Mouse (Mus musculus): Measurements from ENCODE around the gene Akap6. TPM values are rescaled to one million over a fixed set of nuclear protein-coding genes. Genes with fewer than 3 reads are reported as not detected.

Gene Akap6
- polyA plus RNA-seq, 1 experiment from 2014 or later: 4.5 TPM

DNA sequence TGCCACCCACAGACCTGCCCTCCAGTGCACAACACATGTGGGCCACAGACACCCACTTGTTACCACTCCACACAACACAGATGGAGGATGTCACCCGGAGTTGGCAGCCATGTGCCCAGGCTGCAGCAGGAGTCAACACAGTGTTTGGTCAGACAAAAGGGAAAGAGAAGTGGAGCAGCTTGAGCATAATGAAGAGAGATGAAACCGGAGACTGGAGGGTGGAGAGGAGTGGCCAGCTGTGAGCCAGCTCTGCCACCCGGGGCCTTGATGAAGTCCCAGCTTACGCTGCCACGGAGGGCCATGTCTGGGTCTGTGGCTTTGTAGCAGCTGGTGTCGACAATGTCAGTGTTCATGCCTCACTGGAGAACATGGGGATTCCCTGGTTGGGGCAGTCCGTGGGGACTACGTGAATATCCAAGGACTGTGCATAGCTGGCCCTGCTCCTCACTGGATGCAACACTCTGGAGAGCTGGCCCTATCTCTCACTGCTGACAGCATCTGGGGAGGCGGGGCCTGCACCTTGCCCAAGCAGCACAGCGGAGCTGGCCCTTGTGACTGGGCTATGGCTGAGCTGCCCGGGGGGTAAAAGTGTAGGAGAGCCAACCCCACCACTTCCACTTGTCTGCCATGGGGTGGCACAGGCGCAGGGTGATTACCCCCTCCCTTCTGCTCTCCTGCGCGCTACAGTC, 148.8 kb downstream of the Akap6 start:
- no peak overlapping the region for H3K4me2 ChIP-seq (ENCODE audit: low read depth, low read length)
- ATAC-seq (replicated peaks; ENCODE audit: insufficient number of reproducible peaks, low FRiP score, low TSS enrichment, low read depth): peak; percentile 94
- DNase-seq (ENCODE audit: low spot score): no peak
- no peak overlapping the region for H3K4me3 ChIP-seq (ENCODE audit: low read depth, low read length)
- H3K9me3 ChIP-seq (replicated peaks; ENCODE audit: control insufficient read depth, low read length): no peaks in the 10 kb centered on the region
- no peaks in the 10 kb centered on the region; the same call in 1 of the 2 replicates for H3K4me1 ChIP-seq (ENCODE audit: control insufficient read depth, insufficient read depth, low read length)
- WGBS: 65% methylated on average over 14 of the region's 14 CpGs
- no peaks in the 10 kb centered on the region for H3K36me3 ChIP-seq (replicated peaks; ENCODE audit: control insufficient read depth, insufficient read depth, low read depth, low read length)
- H3K27me3 ChIP-seq (ENCODE audit: control insufficient read depth, insufficient read depth, low read length): no peaks in the 10 kb centered on the region
- H3K27ac ChIP-seq (replicated peaks; ENCODE audit: low read depth, low read length): no peak overlapping the region
- no peak overlapping the region for H3K9ac ChIP-seq (replicated peaks; ENCODE audit: low read length)

DNA sequence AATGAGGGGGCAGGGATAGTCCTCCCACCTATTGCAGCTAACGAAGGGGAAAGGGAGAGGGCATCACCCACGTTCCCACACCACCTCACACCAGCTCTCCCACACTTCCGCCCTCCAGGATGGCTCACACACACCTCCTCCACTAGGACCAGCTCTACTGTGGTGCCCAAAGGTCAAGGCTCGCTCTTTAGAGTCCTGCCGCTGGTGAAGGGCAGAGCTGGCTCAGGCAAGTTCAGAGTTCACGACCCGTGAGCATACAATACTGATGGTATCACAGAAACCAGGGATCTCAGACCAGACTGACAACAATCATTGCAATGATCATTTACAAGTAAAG, 149.3 kb downstream of the Akap6 start:
- ATAC-seq (replicated peaks; ENCODE audit: insufficient number of reproducible peaks, low FRiP score, low TSS enrichment, low read depth) (peak; percentile 23; the same call in 1 of the 2 replicates), DNase-seq (ENCODE audit: low spot score) (no peak)
- Histone ChIP-seq H3K4me2 (ENCODE audit: low read depth, low read length) (no peak overlapping the region), H3K4me1 (ENCODE audit: control insufficient read depth, insufficient read depth, low read length) (no peaks in the 10 kb centered on the region; the same call in 1 of the 2 replicates), H3K4me3 (ENCODE audit: low read depth, low read length) (no peak overlapping the region), H3K9me3 (replicated peaks; ENCODE audit: control insufficient read depth, low read length) (no peaks in the 10 kb centered on the region), H3K27me3 (ENCODE audit: control insufficient read depth, insufficient read depth, low read length) (no peaks in the 10 kb centered on the region), H3K36me3 (replicated peaks; ENCODE audit: control insufficient read depth, insufficient read depth, low read depth, low read length) (no peaks in the 10 kb centered on the region), H3K27ac (replicated peaks; ENCODE audit: low read depth, low read length) (no peak overlapping the region), H3K9ac (replicated peaks; ENCODE audit: low read length) (no peak overlapping the region)
- 54% methylated on average over 7 of the region's 7 CpGs for WGBS

DNA sequence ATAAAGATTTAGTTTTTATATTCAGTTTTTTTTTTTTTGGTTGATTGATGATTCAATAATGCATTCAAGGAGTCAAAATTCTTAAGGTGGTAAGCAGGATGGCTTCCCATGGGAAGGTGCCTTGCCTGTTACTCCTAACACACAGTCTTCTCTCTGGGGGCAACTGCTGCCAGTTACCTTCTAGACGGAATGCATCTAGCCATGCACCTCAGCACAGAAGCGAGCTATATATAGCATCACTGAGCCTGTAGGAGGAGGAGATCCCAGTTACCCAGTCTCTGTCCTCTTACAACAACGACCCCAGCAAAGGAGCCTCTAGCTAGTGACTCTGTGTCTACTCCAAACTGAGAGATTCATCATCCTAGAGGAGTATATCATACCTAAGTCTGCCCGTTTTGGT, 150.1 kb downstream of the Akap6 start:
- whole genome bisulfite sequencing: 80% methylated on average over 4 of the region's 4 CpGs
- Histone ChIP-seq H3K36me3 (replicated peaks; ENCODE audit: control insufficient read depth, insufficient read depth, low read depth, low read length) (no peaks in the 10 kb centered on the region), H3K9ac (replicated peaks; ENCODE audit: low read length) (no peak overlapping the region), H3K4me2 (ENCODE audit: low read depth, low read length) (no peak overlapping the region), H3K27me3 (ENCODE audit: control insufficient read depth, insufficient read depth, low read length) (no peaks in the 10 kb centered on the region), H3K27ac (replicated peaks; ENCODE audit: low read depth, low read length) (no peak overlapping the region), H3K9me3 (replicated peaks; ENCODE audit: control insufficient read depth, low read length) (no peaks in the 10 kb centered on the region), H3K4me3 (ENCODE audit: low read depth, low read length) (no peak overlapping the region), H3K4me1 (ENCODE audit: control insufficient read depth, insufficient read depth, low read length) (no peaks in the 10 kb centered on the region; the same call in 1 of the 2 replicates)
- ATAC-seq (replicated peaks; ENCODE audit: insufficient number of reproducible peaks, low FRiP score, low TSS enrichment, low read depth): no peak
- no peak for DNase-seq (ENCODE audit: low spot score)

DNA sequence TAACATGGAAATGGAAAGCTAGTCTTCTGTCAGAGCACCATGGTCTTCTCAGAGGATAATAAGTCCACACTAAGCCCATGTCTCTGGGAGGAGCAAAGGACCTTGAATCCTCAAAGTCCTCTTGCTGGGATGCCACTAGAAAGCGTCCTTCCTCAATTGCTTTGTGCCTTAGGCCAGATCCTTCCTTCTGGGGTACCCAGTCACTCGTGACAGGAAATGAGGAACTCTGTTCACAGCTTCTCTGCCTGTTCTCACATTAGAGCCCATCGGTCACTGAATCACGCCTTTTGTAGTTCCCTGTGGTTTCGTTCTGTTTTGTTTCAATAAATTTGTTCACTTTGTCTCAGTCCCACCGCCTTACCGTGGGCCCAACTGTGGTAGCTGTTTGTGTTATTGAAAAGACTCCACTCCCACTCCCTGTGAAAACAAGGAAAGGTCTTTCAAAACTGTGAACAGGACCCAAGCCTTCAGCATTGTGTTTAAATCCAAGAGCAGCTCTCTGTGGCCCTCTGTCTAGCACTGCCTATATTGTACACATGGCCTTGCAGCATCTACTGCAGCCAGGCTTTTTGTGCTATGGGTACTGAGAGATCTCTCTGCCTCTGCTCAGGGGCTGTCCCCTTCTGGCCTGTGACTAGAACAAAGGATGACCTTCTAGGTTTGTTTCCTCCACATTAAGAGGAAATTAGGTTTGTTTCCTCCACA, 151.3 kb downstream of the Akap6 start:
- H3K9me3 ChIP-seq (replicated peaks; ENCODE audit: control insufficient read depth, low read length): no peaks in the 10 kb centered on the region
- no peak for ATAC-seq (replicated peaks; ENCODE audit: insufficient number of reproducible peaks, low FRiP score, low TSS enrichment, low read depth)
- no peak overlapping the region for H3K27ac ChIP-seq (replicated peaks; ENCODE audit: low read depth, low read length)
- 59% methylated on average over 7 of the region's 7 CpGs for WGBS
- DNase-seq (ENCODE audit: low spot score): no peak
- H3K36me3 ChIP-seq (replicated peaks; ENCODE audit: control insufficient read depth, insufficient read depth, low read depth, low read length): no peaks in the 10 kb centered on the region
- no peak overlapping the region for H3K4me2 ChIP-seq (ENCODE audit: low read depth, low read length)
- no peaks in the 10 kb centered on the region; the same call in 1 of the 2 replicates for H3K4me1 ChIP-seq (ENCODE audit: control insufficient read depth, insufficient read depth, low read length)
- no peak overlapping the region for H3K9ac ChIP-seq (replicated peaks; ENCODE audit: low read length)
- H3K27me3 ChIP-seq (ENCODE audit: control insufficient read depth, insufficient read depth, low read length): no peaks in the 10 kb centered on the region
- no peak overlapping the region for H3K4me3 ChIP-seq (ENCODE audit: low read depth, low read length)

DNA sequence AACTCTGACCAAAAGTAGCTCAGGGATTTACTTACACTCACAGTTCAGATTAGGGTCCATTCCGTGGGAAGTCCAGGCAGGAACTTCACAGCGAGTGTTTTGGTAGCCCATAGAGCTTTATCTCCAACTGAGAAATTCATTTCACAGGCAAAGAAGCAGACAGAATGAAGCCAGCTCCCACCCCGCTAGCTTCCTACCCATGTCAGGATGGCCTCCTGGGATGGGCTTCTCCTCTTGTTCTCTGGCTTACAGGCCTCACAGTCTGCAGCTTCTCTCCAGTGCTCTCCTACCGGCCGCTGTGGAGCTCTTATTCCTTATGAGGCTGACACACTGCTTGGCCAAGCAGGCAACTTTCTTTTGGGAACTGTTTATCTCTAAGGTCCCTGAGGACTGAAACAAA, 152.0 kb downstream of the Akap6 start:
- H3K27me3 ChIP-seq (ENCODE audit: control insufficient read depth, insufficient read depth, low read length): no peaks in the 10 kb centered on the region
- H3K9ac ChIP-seq (replicated peaks; ENCODE audit: low read length): no peak overlapping the region
- H3K4me2 ChIP-seq (ENCODE audit: low read depth, low read length): no peak overlapping the region
- no peaks in the 10 kb centered on the region; the same call in 1 of the 2 replicates for H3K4me1 ChIP-seq (ENCODE audit: control insufficient read depth, insufficient read depth, low read length)
- DNase-seq (ENCODE audit: low spot score) (no peak), ATAC-seq (replicated peaks; ENCODE audit: insufficient number of reproducible peaks, low FRiP score, low TSS enrichment, low read depth) (no peak)
- WGBS: 77% methylated on average over 5 of the region's 5 CpGs
- no peaks in the 10 kb centered on the region for H3K36me3 ChIP-seq (replicated peaks; ENCODE audit: control insufficient read depth, insufficient read depth, low read depth, low read length)
- H3K9me3 ChIP-seq (replicated peaks; ENCODE audit: control insufficient read depth, low read length): no peaks in the 10 kb centered on the region
- no peak overlapping the region for H3K27ac ChIP-seq (replicated peaks; ENCODE audit: low read depth, low read length)
- H3K4me3 ChIP-seq (ENCODE audit: low read depth, low read length): no peak overlapping the region

DNA sequence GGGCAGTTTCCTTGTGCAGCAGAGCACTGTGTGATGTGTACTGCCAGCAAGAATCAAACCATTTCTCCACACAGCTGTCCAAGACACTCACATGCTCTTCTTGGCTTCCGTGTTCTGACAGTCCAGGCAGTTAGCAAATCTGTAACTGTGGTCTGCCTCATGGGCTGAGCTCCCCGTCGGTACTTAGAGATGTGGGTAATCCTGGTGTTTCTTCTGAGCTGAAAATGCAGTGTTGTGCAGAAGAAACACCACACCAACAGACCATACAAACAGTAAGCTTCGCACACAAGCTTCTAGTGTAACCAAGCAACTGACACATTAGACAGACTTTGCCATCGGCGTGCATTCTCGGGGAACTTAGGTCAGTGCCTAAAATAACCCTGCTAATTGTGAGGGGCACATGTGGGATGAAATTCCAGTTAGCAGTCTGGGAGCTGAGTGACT, 155.1 kb downstream of the Akap6 start:
- Histone ChIP-seq H3K27ac (replicated peaks; ENCODE audit: low read depth, low read length) (no peak overlapping the region), H3K36me3 (replicated peaks; ENCODE audit: control insufficient read depth, insufficient read depth, low read depth, low read length) (no peaks in the 10 kb centered on the region), H3K27me3 (ENCODE audit: control insufficient read depth, insufficient read depth, low read length) (no peaks in the 10 kb centered on the region), H3K4me2 (ENCODE audit: low read depth, low read length) (no peak overlapping the region), H3K9me3 (replicated peaks; ENCODE audit: control insufficient read depth, low read length) (no peaks in the 10 kb centered on the region), H3K4me1 (ENCODE audit: control insufficient read depth, insufficient read depth, low read length) (no peaks in the 10 kb centered on the region), H3K4me3 (ENCODE audit: low read depth, low read length) (no peak overlapping the region), H3K9ac (replicated peaks; ENCODE audit: low read length) (no peak overlapping the region)
- 59% methylated on average over 7 of the region's 7 CpGs for WGBS
- ATAC-seq (replicated peaks; ENCODE audit: insufficient number of reproducible peaks, low FRiP score, low TSS enrichment, low read depth) (no peak), DNase-seq (ENCODE audit: low spot score) (peak; percentile 31)

DNA sequence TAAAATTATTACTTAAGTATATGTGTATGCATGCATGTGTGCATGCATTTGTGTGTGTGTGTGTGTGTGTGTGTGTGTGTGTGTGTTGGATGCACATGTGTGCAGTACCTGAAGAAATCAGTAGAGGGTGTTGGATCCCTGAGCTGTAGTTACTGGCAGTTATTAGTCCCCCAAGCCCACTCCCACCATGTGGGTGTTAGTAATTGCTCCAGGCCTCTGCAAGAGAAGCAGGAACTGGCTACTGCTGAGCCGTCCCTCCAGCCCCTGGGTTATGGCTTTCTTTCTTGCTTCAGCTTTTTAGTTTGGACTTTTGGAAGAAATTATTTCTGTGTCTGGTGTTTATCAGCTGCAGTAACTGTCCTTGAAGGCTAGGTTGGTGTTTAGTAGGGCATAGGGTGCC, 156.9 kb downstream of the Akap6 start:
- H3K27me3 ChIP-seq (ENCODE audit: control insufficient read depth, insufficient read depth, low read length): no peaks in the 10 kb centered on the region
- no peak for ATAC-seq (replicated peaks; ENCODE audit: insufficient number of reproducible peaks, low FRiP score, low TSS enrichment, low read depth)
- no peak overlapping the region for H3K9ac ChIP-seq (replicated peaks; ENCODE audit: low read length)
- no peaks in the 10 kb centered on the region for H3K9me3 ChIP-seq (replicated peaks; ENCODE audit: control insufficient read depth, low read length)
- no peak overlapping the region for H3K4me2 ChIP-seq (ENCODE audit: low read depth, low read length)
- H3K27ac ChIP-seq (replicated peaks; ENCODE audit: low read depth, low read length): no peak overlapping the region
- H3K4me3 ChIP-seq (ENCODE audit: low read depth, low read length): no peak overlapping the region
- no peaks in the 10 kb centered on the region for H3K36me3 ChIP-seq (replicated peaks; ENCODE audit: control insufficient read depth, insufficient read depth, low read depth, low read length)
- no peaks in the 10 kb centered on the region for H3K4me1 ChIP-seq (ENCODE audit: control insufficient read depth, insufficient read depth, low read length)
- 64% methylated on average over 1 of the region's 1 CpGs for WGBS
- no peak for DNase-seq (ENCODE audit: low spot score)

DNA sequence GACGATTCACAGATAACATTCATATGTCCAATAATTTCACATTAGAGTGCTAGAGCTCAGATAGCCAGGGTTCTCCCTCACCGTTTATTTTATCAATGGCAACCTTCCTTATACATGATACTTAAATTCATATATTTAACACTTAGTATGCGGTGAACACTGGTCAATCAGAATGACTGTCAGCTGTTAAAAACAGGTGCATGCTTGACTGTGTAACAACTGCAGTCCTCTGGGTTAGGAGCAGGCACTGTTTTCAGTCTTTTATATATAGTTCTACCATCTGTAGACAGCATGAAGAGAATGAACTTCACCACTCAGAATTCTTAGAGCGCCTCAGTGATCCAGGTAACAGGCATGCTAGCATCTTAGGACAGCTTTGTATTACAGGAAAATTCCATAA, 158.1 kb downstream of the Akap6 start:
- no peak for ATAC-seq (replicated peaks; ENCODE audit: insufficient number of reproducible peaks, low FRiP score, low TSS enrichment, low read depth)
- Histone ChIP-seq H3K27ac (replicated peaks; ENCODE audit: low read depth, low read length) (no peak overlapping the region), H3K9me3 (replicated peaks; ENCODE audit: control insufficient read depth, low read length) (no peaks in the 10 kb centered on the region), H3K4me1 (ENCODE audit: control insufficient read depth, insufficient read depth, low read length) (no peaks in the 10 kb centered on the region), H3K4me3 (ENCODE audit: low read depth, low read length) (no peak overlapping the region), H3K27me3 (ENCODE audit: control insufficient read depth, insufficient read depth, low read length) (no peaks in the 10 kb centered on the region), H3K9ac (replicated peaks; ENCODE audit: low read length) (no peak overlapping the region), H3K4me2 (ENCODE audit: low read depth, low read length) (no peak overlapping the region), H3K36me3 (replicated peaks; ENCODE audit: control insufficient read depth, insufficient read depth, low read depth, low read length) (no peaks in the 10 kb centered on the region)
- WGBS: 83% methylated on average over 4 of the region's 4 CpGs
- no peak for DNase-seq (ENCODE audit: low spot score)
